11 mouse cellular contexts compared by ENCODE assay signal in genomic region chr12:53697645-53698044, GRCm38 (mm10).
"Had no signal": no experiment of that assay in that cellular context is flagged by ENCODE, and none has a peak within 500 bp of the region (broad histone marks: within the 10 kb centered on the region; RNA-seq: fewer than 3 reads in every experiment).

No protein-coding gene starts in this region.

- H3K9ac ChIP-seq: limb, embryonic 13.5 days; liver, embryonic 14.5 days; midbrain, embryonic 12.5 days had no signal

- H3K36me3 ChIP-seq: limb, embryonic 13.5 days; midbrain, embryonic 12.5 days had no signal

- H3K9me3 ChIP-seq: limb, embryonic 13.5 days; midbrain, embryonic 12.5 days had no signal

- H3K27me3 ChIP-seq: limb, embryonic 13.5 days; midbrain, embryonic 12.5 days had no signal

- H3K4me1 ChIP-seq: limb, embryonic 13.5 days; midbrain, embryonic 12.5 days had no signal

- H3K4me3 ChIP-seq: limb, embryonic 13.5 days; midbrain, embryonic 12.5 days had no signal

- H3K27ac ChIP-seq: kidney, postnatal 0 days; limb, embryonic 13.5 days; liver, embryonic 14.5 days; midbrain, embryonic 12.5 days; stomach, postnatal 0 days had no signal

- DNase-seq: kidney, adult 9 months; kidney, postnatal 36 days; layer of hippocampus, postnatal 36 days; left cerebral cortex, postnatal 4 days; lung, adult 18-20 months; right cerebral cortex, adult 18-20 months had no signal

- H3K4me2 ChIP-seq: limb, embryonic 13.5 days; midbrain, embryonic 12.5 days had no signal
